Mouse (Mus musculus): Measurements from ENCODE around the gene Cdk5r2.

DNA sequence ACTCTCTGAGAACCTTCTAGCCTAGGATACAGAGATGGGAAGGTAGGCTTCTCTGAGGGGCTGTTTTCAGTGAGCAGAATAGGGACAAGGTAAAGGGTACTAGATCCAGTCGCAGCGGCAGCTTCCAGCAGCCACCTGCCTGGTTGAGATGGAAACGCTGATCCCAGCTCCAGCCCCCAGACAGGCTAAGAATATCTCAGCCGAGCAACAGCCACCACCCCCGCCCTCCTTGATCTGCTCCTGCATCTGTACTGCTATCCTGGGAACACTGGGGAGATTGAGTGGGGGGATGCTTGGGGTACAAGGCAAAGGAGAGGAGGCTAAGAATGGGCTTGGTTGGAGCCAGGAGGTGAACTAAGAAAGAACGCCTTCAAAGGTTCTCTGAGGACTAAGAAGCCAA is 4.5 kb upstream of the Cdk5r2 start:
- TF ChIP-seq CTCF (IDR thresholded peaks at IDR 0.05; ENCODE audit: insufficient read depth, low read length) (no peak), POLR2A (IDR thresholded peaks at IDR 0.05; ENCODE audit: borderline replicate concordance, extremely low read depth, low read depth, low read length) (no peak)
